In the genomic region with DNA sequence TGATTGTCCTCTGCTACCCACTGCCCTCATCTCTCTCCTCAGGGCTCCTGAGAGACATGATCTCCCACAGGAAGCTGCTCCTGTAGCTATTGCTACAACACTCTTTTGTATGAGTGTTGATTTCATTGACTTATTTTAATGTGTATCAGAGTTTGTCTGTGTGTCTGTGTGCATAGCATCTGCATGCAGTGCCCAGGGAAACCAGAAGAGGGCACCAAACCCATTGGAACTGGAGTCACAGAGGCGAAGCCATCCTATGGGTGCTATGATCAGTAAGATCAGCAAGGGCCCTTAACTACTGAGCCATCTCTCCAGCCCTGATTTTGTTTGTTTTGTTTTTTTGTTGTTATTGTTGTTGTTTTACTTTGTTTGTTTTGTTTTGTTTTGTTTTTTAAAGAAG, we compare ENCODE assay signal across 8 mouse cellular contexts. TPM values are rescaled to one million over a fixed set of nuclear protein-coding genes. Genes with fewer than 3 reads are reported as not detected.
A peak's percentile ranks its signal among the peaks of the same experiment; 100 is the strongest.
DNase-seq lines count a peak whose midpoint lies in the region; ATAC-seq lines count a peak whose summit lies in the region.

No protein-coding gene starts in this region.

- intact Hi-C loops in gastrocnemius, postnatal 14 days (cut with DNase I; ENCODE audit: low total_unique reads) = no loop called here

- H3K9me3 ChIP-seq in forebrain, embryonic 14.5 days (replicated peaks; ENCODE audit: control insufficient read depth, low read length) = no peaks in the 10 kb centered on the region
- H3K9me3 ChIP-seq in forebrain, embryonic 12.5 days = no peaks in the 10 kb centered on the region
- H3K9me3 ChIP-seq in liver, embryonic 12.5 days (replicated peaks) = no peaks in the 10 kb centered on the region

- no peaks in the 10 kb centered on the region for H3K27me3 ChIP-seq in forebrain, embryonic 14.5 days (replicated peaks; ENCODE audit: control insufficient read depth, insufficient read depth, low read length)
- H3K27me3 ChIP-seq in forebrain, embryonic 12.5 days = no peaks in the 10 kb centered on the region
- H3K27me3 ChIP-seq in liver, embryonic 12.5 days (replicated peaks) = no peaks in the 10 kb centered on the region

- ATAC-seq in forebrain, embryonic 14.5 days = no peak
- no peak for ATAC-seq in forebrain, embryonic 12.5 days (ENCODE audit: low FRiP score)
- no peak for ATAC-seq in liver, embryonic 12.5 days
- ATAC-seq in monocyte, adult 5-6 weeks (replicated peaks; ENCODE audit: insufficient number of reproducible peaks, low FRiP score, low TSS enrichment, poor library complexity, severe bottlenecking) = peak; percentile 91
- no peak for ATAC-seq in activated CD4-positive, CD25-positive, alpha-beta regulatory T cell, adult 4 months

- H3K9ac ChIP-seq in forebrain, embryonic 14.5 days (ENCODE audit: low read length) = no peak overlapping the region
- no peak overlapping the region for H3K9ac ChIP-seq in forebrain, embryonic 12.5 days
- no peak overlapping the region for H3K9ac ChIP-seq in liver, embryonic 12.5 days

- H3K4me1 ChIP-seq in forebrain, embryonic 14.5 days (ENCODE audit: control insufficient read depth, insufficient read depth, low read length) = no peaks in the 10 kb centered on the region
- no peaks in the 10 kb centered on the region for H3K4me1 ChIP-seq in forebrain, embryonic 12.5 days
- H3K4me1 ChIP-seq in liver, embryonic 12.5 days = no peaks in the 10 kb centered on the region

- no peaks in the 10 kb centered on the region for H3K36me3 ChIP-seq in forebrain, embryonic 14.5 days (ENCODE audit: control insufficient read depth, insufficient read depth, low read length)
- H3K36me3 ChIP-seq in forebrain, embryonic 12.5 days (replicated peaks) = no peaks in the 10 kb centered on the region
- H3K36me3 ChIP-seq in liver, embryonic 12.5 days = no peaks in the 10 kb centered on the region

- 39% methylated on average over 1 of the region's 1 CpGs for WGBS in forebrain, embryonic 14.5 days
- 47% methylated on average over 1 of the region's 1 CpGs for WGBS in forebrain, embryonic 12.5 days
- WGBS in liver, embryonic 12.5 days (ENCODE audit: insufficient replicate concordance) = 17% methylated on average over 1 of the region's 1 CpGs

- H3K4me2 ChIP-seq in forebrain, embryonic 14.5 days (ENCODE audit: low read length) = no peak overlapping the region
- no peak overlapping the region for H3K4me2 ChIP-seq in forebrain, embryonic 12.5 days
- no peak overlapping the region for H3K4me2 ChIP-seq in liver, embryonic 12.5 days

- H3K27ac ChIP-seq in forebrain, embryonic 14.5 days (ENCODE audit: low read depth, low read length) = no peak overlapping the region
- H3K27ac ChIP-seq in forebrain, embryonic 12.5 days = no peak overlapping the region
- no peak overlapping the region for H3K27ac ChIP-seq in liver, embryonic 12.5 days

- DNase-seq in forebrain, embryonic 14.5 days (ENCODE audit: low spot score) = peak; percentile 61
- peak; percentile 73 for DNase-seq in liver
- peak; percentile 44 for DNase-seq in T-cell, adult 2 months (ENCODE audit: low spot score)
- DNase-seq in gastrocnemius, postnatal 14 days = peak; percentile 24

- no peak overlapping the region for H3K4me3 ChIP-seq in forebrain, embryonic 14.5 days (ENCODE audit: low read depth, low read length)
- no peak overlapping the region for H3K4me3 ChIP-seq in forebrain, embryonic 12.5 days (replicated peaks)
- no peak overlapping the region for H3K4me3 ChIP-seq in liver, embryonic 12.5 days

RNA-seq across cellular contexts. Expression of a gene that starts 7.2 kb away (rescaled TPM):
- polyA plus RNA-seq in forebrain, embryonic 14.5 days (2014; fragmentation: Nextera tagmentation; extraction: Ambion mirVana) = not detected in 2 replicates
- not detected in 2 replicates for polyA plus RNA-seq in forebrain, embryonic 12.5 days (2016; fragmentation: Nextera tagmentation; extraction: Ambion mirVana)
- not detected in 2 replicates for polyA plus RNA-seq in liver, embryonic 12.5 days (2016; fragmentation: Nextera tagmentation; extraction: Ambion mirVana)
- total RNA-seq in gastrocnemius, postnatal 14 days (2021) = under 1 TPM in 1 of 2 experiments, not detected in 1; 0.29 TPM
- not detected in 3 replicates for total RNA-seq in monocyte, adult 5-6 weeks (2017)
- not detected for polyA plus RNA-seq in activated CD4-positive, CD25-positive, alpha-beta regulatory T cell, adult 4 months (2017; shearing (Covaris generic))

RNA-seq across cellular contexts. Expression of a gene that starts 42.6 kb away (rescaled TPM):
- 958 and 988 TPM in 2 replicates for polyA plus RNA-seq in forebrain, embryonic 14.5 days (2014; fragmentation: Nextera tagmentation; extraction: Ambion mirVana)
- polyA plus RNA-seq in forebrain, embryonic 12.5 days (2016; fragmentation: Nextera tagmentation; extraction: Ambion mirVana) = 1,282 and 1,334 TPM in 2 replicates
- polyA plus RNA-seq in liver, embryonic 12.5 days (2016; fragmentation: Nextera tagmentation; extraction: Ambion mirVana) = 1,241 and 1,342 TPM in 2 replicates
- 100 to 1,000 TPM; 371 to 430 TPM for total RNA-seq in gastrocnemius, postnatal 14 days (2021)
- total RNA-seq in monocyte, adult 5-6 weeks (2017) = 240 to 351 TPM (median 288 TPM) in 3 replicates
- 100 to 1,000 TPM; 543 to 642 TPM for polyA plus RNA-seq in activated CD4-positive, CD25-positive, alpha-beta regulatory T cell, adult 4 months (2017; shearing (Covaris generic))

RNA-seq across cellular contexts. Expression of a gene that starts 45.1 kb away (rescaled TPM):
- polyA plus RNA-seq in forebrain, embryonic 14.5 days (2014; fragmentation: Nextera tagmentation; extraction: Ambion mirVana) = not detected in 2 replicates
- polyA plus RNA-seq in forebrain, embryonic 12.5 days (2016; fragmentation: Nextera tagmentation; extraction: Ambion mirVana) = not detected in 2 replicates
- not detected in 2 replicates for polyA plus RNA-seq in liver, embryonic 12.5 days (2016; fragmentation: Nextera tagmentation; extraction: Ambion mirVana)
- not detected for total RNA-seq in gastrocnemius, postnatal 14 days (2021)
- not detected in 3 replicates for total RNA-seq in monocyte, adult 5-6 weeks (2017)
- polyA plus RNA-seq in activated CD4-positive, CD25-positive, alpha-beta regulatory T cell, adult 4 months (2017; shearing (Covaris generic)) = not detected
